Comparison of ENCODE assay signal across 26 mouse cellular contexts in the genomic region with DNA sequence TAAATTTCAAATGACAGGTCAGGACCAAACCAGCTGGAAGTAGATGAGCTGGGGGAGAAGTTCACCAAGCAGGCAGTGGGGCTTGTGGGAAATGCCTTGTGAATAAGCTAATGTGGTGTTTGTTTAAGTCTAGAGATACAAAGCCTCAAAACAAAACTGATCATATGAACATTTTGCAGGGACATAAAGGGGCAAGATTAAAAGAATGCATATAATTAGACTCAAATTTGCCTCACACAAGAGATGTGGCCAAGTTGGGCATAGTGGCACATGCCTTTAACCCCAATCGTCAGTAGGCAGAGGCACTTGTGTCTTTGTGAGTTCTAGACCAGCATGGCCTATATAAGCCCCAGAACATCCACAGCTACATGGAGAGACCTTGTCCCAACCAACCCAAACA. TPM values are rescaled to one million over a fixed set of nuclear protein-coding genes. Genes with fewer than 3 reads are reported as not detected.
"Had no signal": no experiment of that assay in that cellular context is flagged by ENCODE, and none has a peak within 500 bp of the region (broad histone marks: within the 10 kb centered on the region; RNA-seq: fewer than 3 reads in every experiment).

No protein-coding gene starts in this region.

- H3K9ac ChIP-seq: hindbrain, embryonic 12.5 days; hindbrain, embryonic 14.5 days; intestine, embryonic 15.5 days; limb, embryonic 12.5 days had no signal

- H3K27ac ChIP-seq: gastrocnemius, adult 2 months; heart, adult 2 months; hindbrain, embryonic 10.5 days; hindbrain, embryonic 12.5 days; hindbrain, embryonic 14.5 days; intestine, embryonic 15.5 days; layer of hippocampus, adult 2 months; left cerebral cortex, adult 2 months; limb, embryonic 10.5 days; limb, embryonic 12.5 days had no signal

- H3K27me3 ChIP-seq: hindbrain, embryonic 12.5 days; intestine, embryonic 15.5 days; limb, embryonic 12.5 days had no signal

- DNase-seq: gastrocnemius, adult 2 months; gastrocnemius, postnatal 10 days; gastrocnemius, postnatal 25 days; heart, adult 2 months; heart, postnatal 10 days; heart, postnatal 4 days; kidney, adult 18-20 months; kidney, adult 8-10 months; kidney, postnatal 10 days; kidney, postnatal 25 days; kidney, postnatal 4 days; liver had no signal

- H3K36me3 ChIP-seq: hindbrain, embryonic 10.5 days; hindbrain, embryonic 12.5 days; intestine, embryonic 15.5 days; limb, embryonic 10.5 days; limb, embryonic 12.5 days had no signal

- H3K9me3 ChIP-seq: hindbrain, embryonic 10.5 days; hindbrain, embryonic 12.5 days; intestine, embryonic 15.5 days; limb, embryonic 10.5 days; limb, embryonic 12.5 days had no signal

- ATAC-seq: hindbrain, embryonic 16.5 days; inflammation-experienced regulatory T-cells, adult 6 months; intestine, embryonic 15.5 days; intestine, postnatal 0 days had no signal

- H3K4me3 ChIP-seq: gastrocnemius, adult 2 months; heart, adult 2 months; hindbrain, embryonic 10.5 days; hindbrain, embryonic 12.5 days; intestine, embryonic 15.5 days; layer of hippocampus, adult 2 months; left cerebral cortex, adult 2 months; limb, embryonic 10.5 days; limb, embryonic 12.5 days had no signal

- H3K4me1 ChIP-seq: intestine, embryonic 15.5 days; limb, embryonic 10.5 days had no signal

- H3K4me2 ChIP-seq: heart, embryonic 11.5 days; hindbrain, embryonic 12.5 days; hindbrain, embryonic 14.5 days; intestine, embryonic 15.5 days; limb, embryonic 12.5 days; liver, embryonic 11.5 days had no signal

RNA-seq across cellular contexts. Expression of gene Hpgds, which starts 2.4 kb away (rescaled TPM):
- total RNA-seq: granulocyte monocyte progenitor cell, adult 5-6 weeks had no signal
